Mouse (Mus musculus): ENCODE data around the gene Cry2. TPM values are rescaled to one million over a fixed set of nuclear protein-coding genes. Genes with fewer than 3 reads are reported as not detected.

The Cry2 gene
- total and polyA plus RNA-seq, 3 experiments: 12.7 to 29.3 (median 19.1) TPM

DNA sequence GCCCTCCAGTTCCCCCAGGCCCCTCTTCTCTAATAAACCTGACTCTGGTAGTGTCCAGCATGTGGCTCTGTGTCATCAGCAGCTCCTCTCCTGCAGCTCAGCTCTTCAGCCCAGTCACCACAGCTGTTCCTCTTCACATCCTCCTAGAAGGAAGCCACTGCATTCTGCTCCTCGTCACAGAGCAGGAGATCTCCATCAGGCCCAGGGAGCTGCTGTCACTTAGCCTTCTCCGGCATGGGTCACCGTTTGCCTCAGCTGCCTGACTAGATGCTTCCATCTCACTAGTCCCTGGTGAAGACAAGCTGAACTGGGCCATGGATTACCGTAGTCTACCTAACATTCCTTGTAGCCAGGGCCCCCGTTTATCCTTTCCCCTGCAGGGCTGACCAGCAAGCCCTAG lies 52.7 kb downstream of the Cry2 start:
- TF ChIP-seq EP300 (IDR thresholded peaks at IDR 0.05; ENCODE audit: insufficient read depth, low read depth, low read length) (no peak), POLR2A (IDR thresholded peaks at IDR 0.05; ENCODE audit: insufficient read depth, low read depth, low read length) (no peak), CTCF (IDR thresholded peaks at IDR 0.05) (no peak)
- Histone ChIP-seq H3K27ac (no peak overlapping the region), H3K4me3 (no peak overlapping the region), H3K4me1 (ENCODE audit: control insufficient read depth, insufficient read depth, low read length) (no peaks in the 10 kb centered on the region), H3K79me2 (replicated peaks; ENCODE audit: control insufficient read depth, insufficient read depth, low read length) (no peaks in the 10 kb centered on the region), H3K27me3 (ENCODE audit: control insufficient read depth, insufficient read depth, low read length) (no peaks in the 10 kb centered on the region), H3K9ac (ENCODE audit: low read depth, low read length) (no peak overlapping the region), H3K36me3 (ENCODE audit: control insufficient read depth, insufficient read depth, low read length) (no peaks in the 10 kb centered on the region)
- no peak for DNase-seq
- WGBS: 79% methylated on average over 5 of the region's 5 CpGs
- intact Hi-C loops (cut with DNase I): no loop called here

DNA sequence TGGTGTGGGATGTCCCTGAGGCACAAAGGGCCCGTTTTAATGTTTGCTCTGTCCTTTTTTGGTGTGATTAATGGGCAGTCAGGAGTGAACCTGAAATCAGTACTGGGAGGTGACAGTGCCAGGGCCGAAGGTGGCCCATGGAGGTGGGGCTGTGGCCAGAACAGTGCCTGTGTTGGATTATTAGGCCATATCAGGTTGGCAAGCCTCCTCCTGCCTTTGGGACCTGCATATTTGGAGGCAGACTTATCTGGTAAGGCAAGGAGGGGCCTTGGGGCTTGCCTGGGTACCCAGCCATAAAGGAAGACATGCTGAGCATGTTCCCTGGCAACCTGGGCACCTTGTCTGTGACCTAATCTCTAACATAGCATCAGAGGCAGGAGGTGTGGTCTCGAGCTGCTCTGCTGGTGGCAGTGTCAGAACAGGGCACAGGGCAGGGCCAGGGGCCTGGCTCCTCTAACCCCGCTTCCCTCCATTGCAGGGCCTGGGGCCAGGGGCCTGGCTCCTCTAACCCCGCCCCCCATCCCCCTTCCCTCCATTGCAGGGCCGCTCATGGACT lies 53.3 kb downstream of the Cry2 start:
- Histone ChIP-seq H3K27ac (no peak overlapping the region), H3K9ac (ENCODE audit: low read depth, low read length) (no peak overlapping the region), H3K4me1 (ENCODE audit: control insufficient read depth, insufficient read depth, low read length) (peaks cover 2% of the 10 kb centered on the region; the same call in 1 of the 2 replicates), H3K4me3 (no peak overlapping the region), H3K36me3 (ENCODE audit: control insufficient read depth, insufficient read depth, low read length) (no peaks in the 10 kb centered on the region), H3K79me2 (replicated peaks; ENCODE audit: control insufficient read depth, insufficient read depth, low read length) (no peaks in the 10 kb centered on the region), H3K27me3 (ENCODE audit: control insufficient read depth, insufficient read depth, low read length) (no peaks in the 10 kb centered on the region)
- intact Hi-C loops (cut with DNase I): no loop called here
- no peak for TF ChIP-seq EP300 (IDR thresholded peaks at IDR 0.05; ENCODE audit: insufficient read depth, low read depth, low read length)
- TF ChIP-seq POLR2A (IDR thresholded peaks at IDR 0.05; ENCODE audit: insufficient read depth, low read depth, low read length): no peak
- no peak for TF ChIP-seq CTCF (IDR thresholded peaks at IDR 0.05)
- no peak for DNase-seq
- 82% methylated on average over 6 of the region's 6 CpGs for WGBS

DNA sequence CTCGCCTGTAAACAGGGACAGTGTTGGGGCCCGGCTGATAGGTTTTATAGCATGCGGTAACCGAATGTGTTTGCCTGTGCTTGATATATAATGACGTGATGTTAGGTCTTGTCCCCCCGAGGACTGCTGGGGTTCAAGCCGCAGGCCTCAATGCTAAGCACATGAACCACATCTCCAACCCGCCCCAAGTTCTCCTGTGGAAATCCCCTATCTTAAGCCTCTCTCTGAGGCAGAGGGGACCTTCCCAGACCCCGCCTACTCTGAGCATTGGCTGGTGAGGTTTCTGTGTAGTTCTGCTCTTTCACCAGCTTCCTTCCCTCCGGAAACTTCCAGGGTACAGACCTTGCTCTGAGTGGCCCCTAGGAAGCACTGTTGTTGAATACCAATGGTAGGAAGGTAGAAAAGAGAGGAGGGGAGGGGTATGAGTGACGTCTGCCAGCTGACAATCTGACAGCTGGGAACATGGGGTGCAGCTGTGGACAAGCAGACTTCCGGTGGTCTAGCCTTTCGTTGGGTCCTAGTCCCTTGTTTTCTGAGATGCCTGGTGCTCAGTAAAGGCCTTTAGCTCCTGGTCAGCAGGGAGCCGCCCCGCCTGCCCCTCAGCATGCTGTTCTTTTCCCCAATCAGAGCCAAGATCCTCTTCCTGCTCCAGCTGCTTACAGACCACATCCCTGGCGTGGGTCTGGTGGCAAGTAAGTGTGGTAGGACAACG lies 53.9 kb downstream of the Cry2 start:
- peaks cover 2% of the 10 kb centered on the region; the same call in 1 of the 2 replicates for H3K4me1 ChIP-seq (ENCODE audit: control insufficient read depth, insufficient read depth, low read length)
- no peak overlapping the region for H3K27ac ChIP-seq
- intact Hi-C loops (cut with DNase I): loop anchor here (5.0 kb wide), 1 partner anchor 42 kb away; no protein-coding TSS in a partner anchor
- H3K4me3 ChIP-seq: no peak overlapping the region
- no peaks in the 10 kb centered on the region for H3K79me2 ChIP-seq (replicated peaks; ENCODE audit: control insufficient read depth, insufficient read depth, low read length)
- no peaks in the 10 kb centered on the region for H3K36me3 ChIP-seq (ENCODE audit: control insufficient read depth, insufficient read depth, low read length)
- TF ChIP-seq POLR2A (IDR thresholded peaks at IDR 0.05; ENCODE audit: insufficient read depth, low read depth, low read length) (no peak), CTCF (IDR thresholded peaks at IDR 0.05) (no peak), EP300 (IDR thresholded peaks at IDR 0.05; ENCODE audit: insufficient read depth, low read depth, low read length) (no peak)
- WGBS: 75% methylated on average over 17 of the region's 17 CpGs
- H3K27me3 ChIP-seq (ENCODE audit: control insufficient read depth, insufficient read depth, low read length): no peaks in the 10 kb centered on the region
- no peak for DNase-seq
- no peak overlapping the region for H3K9ac ChIP-seq (ENCODE audit: low read depth, low read length)

DNA sequence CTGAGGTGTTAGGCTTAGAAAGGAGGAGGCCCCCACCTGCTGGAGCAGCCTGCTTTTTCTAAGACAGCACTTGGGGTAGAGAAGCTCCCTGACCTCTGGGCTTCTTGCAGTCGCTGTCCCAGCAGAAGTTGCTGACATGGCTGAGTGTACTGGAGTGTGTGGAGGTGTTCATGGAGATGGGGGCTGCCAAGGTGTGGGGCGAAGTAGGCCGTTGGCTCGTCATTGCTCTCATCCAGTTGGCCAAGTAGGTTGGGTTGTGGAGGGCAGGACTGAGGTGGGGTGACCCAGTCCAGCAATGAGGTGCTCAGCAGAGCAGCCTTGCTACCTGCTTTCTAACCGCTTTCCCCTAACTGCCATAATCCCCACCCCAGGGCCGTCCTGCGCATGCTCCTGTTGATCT lies 56.5 kb downstream of the Cry2 start:
- no peak overlapping the region for H3K9ac ChIP-seq (ENCODE audit: low read depth, low read length)
- intact Hi-C loops (cut with DNase I): loop anchor here (5.0 kb wide), 1 partner anchor 45 kb away; no protein-coding TSS in a partner anchor
- TF ChIP-seq EP300 (IDR thresholded peaks at IDR 0.05; ENCODE audit: insufficient read depth, low read depth, low read length): no peak
- TF ChIP-seq POLR2A (IDR thresholded peaks at IDR 0.05; ENCODE audit: insufficient read depth, low read depth, low read length): no peak
- no peak for TF ChIP-seq CTCF (IDR thresholded peaks at IDR 0.05)
- no peaks in the 10 kb centered on the region for H3K27me3 ChIP-seq (ENCODE audit: control insufficient read depth, insufficient read depth, low read length)
- no peak overlapping the region for H3K27ac ChIP-seq
- no peak for DNase-seq
- H3K79me2 ChIP-seq (replicated peaks; ENCODE audit: control insufficient read depth, insufficient read depth, low read length): no peaks in the 10 kb centered on the region
- 91% methylated on average over 7 of the region's 7 CpGs for WGBS
- H3K36me3 ChIP-seq (ENCODE audit: control insufficient read depth, insufficient read depth, low read length): no peaks in the 10 kb centered on the region
- H3K4me1 ChIP-seq (ENCODE audit: control insufficient read depth, insufficient read depth, low read length): peaks cover 5% of the 10 kb centered on the region
- H3K4me3 ChIP-seq: no peak overlapping the region

DNA sequence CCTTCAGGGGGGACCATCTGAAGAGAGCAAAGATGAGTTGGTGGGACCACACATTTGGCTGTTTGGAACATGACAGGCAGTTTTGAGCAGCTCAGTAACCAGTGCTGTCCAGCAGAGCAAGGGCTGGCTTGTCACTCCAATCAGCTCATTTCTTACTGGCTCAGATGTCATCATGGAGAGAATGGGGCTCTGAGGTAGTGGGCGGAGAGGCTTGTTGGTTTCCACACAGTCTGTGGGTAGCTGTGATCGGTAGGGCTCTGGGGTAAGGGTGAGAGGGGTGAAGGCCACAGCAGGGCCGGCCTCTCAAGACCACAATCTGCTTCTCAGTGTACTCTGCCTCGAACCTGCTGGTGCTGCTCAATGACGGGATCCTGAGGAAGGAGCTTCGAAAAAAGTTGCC lies 57.5 kb downstream of the Cry2 start:
- Histone ChIP-seq H3K9ac (ENCODE audit: low read depth, low read length) (peak overlapping the region; percentile 62), H3K4me1 (ENCODE audit: control insufficient read depth, insufficient read depth, low read length) (peaks cover 5% of the 10 kb centered on the region), H3K27ac (no peak overlapping the region), H3K27me3 (ENCODE audit: control insufficient read depth, insufficient read depth, low read length) (no peaks in the 10 kb centered on the region; the same call in 1 of the 2 replicates), H3K4me3 (peak overlapping the region; percentile 81), H3K36me3 (ENCODE audit: control insufficient read depth, insufficient read depth, low read length) (no peaks in the 10 kb centered on the region), H3K79me2 (replicated peaks; ENCODE audit: control insufficient read depth, insufficient read depth, low read length) (no peaks in the 10 kb centered on the region)
- intact Hi-C loops (cut with DNase I): loop anchor here (5.0 kb wide), 1 partner anchor 46 kb away; no protein-coding TSS in a partner anchor
- no peak for DNase-seq
- TF ChIP-seq POLR2A (IDR thresholded peaks at IDR 0.05; ENCODE audit: insufficient read depth, low read depth, low read length): no peak
- WGBS: 74% methylated on average over 6 of the region's 6 CpGs

DNA sequence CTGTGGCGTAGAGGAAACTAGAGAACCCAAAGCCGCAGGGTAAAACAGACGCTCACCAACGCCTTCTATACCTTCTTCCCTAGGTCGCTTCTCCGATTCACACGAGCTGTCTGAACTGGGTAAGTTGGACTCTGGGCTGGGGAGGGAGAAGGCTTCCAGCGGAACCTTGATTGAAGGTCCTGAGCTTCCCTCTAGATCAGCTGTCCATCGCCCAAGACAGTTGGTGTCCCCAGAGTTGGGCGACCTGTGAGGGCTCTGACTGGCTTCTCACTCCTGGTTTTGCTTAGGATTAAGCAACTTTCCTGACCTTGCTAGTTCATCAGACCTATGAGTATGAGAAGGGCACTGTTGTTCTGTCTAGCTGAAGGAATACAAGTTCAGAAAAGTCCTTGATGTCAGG lies 58.1 kb downstream of the Cry2 start:
- intact Hi-C loops (cut with DNase I): loop anchor here (2.0 to 5.0 kb wide), 2 partner anchors 47 to 59 kb away; partner anchors contain the start of gene Cry2
- 5% methylated on average over 10 of the region's 10 CpGs for WGBS

More for the DNA sequence above, 58.1 kb downstream of the Cry2 start:
- Histone ChIP-seq H3K79me2 (replicated peaks; ENCODE audit: control insufficient read depth, insufficient read depth, low read length) (no peaks in the 10 kb centered on the region), H3K4me3 (peak overlapping the region; percentile 81), H3K27me3 (ENCODE audit: control insufficient read depth, insufficient read depth, low read length) (peaks cover 3% of the 10 kb centered on the region), H3K36me3 (ENCODE audit: control insufficient read depth, insufficient read depth, low read length) (no peaks in the 10 kb centered on the region), H3K27ac (peak overlapping the region; percentile 93), H3K4me1 (ENCODE audit: control insufficient read depth, insufficient read depth, low read length) (peaks cover 5% of the 10 kb centered on the region), H3K9ac (ENCODE audit: low read depth, low read length) (peak overlapping the region; percentile 62)
- DNase-seq: no peak
- no peak for TF ChIP-seq CTCF (IDR thresholded peaks at IDR 0.05)
- TF ChIP-seq EP300 (IDR thresholded peaks at IDR 0.05; ENCODE audit: insufficient read depth, low read depth, low read length): no peak
- no peak for TF ChIP-seq POLR2A (IDR thresholded peaks at IDR 0.05; ENCODE audit: insufficient read depth, low read depth, low read length)
